Mouse (Mus musculus) bone marrow macrophage, adult 2 months (primary cell): ENCODE measurements at regions not wholly inside any gene's neighbourhood (a gene's known extent, or its start where the extent isn't known, plus 50 kb on each side); places are given as distances from the start of the nearest gene placed in this dataset.

ENCODE experiments used
- H3K27ac ChIP-seq: 2 replicates; pipeline ENCODE4 v1.5.1; 2012; ENCODE audit warnings: low read depth, low read length; ENCODE audit not compliant: insufficient read depth
- H3K4me1 ChIP-seq: 2 replicates; pipeline ENCODE4 v1.6.1; 2012; ENCODE audit warnings: low read length; ENCODE audit not compliant: control insufficient read depth, insufficient read depth
- H3K4me3 ChIP-seq: 2 replicates; pipeline ENCODE4 v1.5.1; 2012; ENCODE audit warnings: mild to moderate bottlenecking, low read length, moderate library complexity; ENCODE audit not compliant: insufficient read depth
- CTCF ChIP-seq: IDR thresholded peaks from 2 replicates; pipeline ENCODE4 v1.5.1; 2012; ENCODE audit warnings: low read depth, mild to moderate bottlenecking, low read length, moderate library complexity
- POLR2A ChIP-seq: IDR thresholded peaks from 2 replicates; pipeline ENCODE4 v1.6.1; 2012; ENCODE audit warnings: mild to moderate bottlenecking, low read depth, low read length, borderline replicate concordance

DNA sequence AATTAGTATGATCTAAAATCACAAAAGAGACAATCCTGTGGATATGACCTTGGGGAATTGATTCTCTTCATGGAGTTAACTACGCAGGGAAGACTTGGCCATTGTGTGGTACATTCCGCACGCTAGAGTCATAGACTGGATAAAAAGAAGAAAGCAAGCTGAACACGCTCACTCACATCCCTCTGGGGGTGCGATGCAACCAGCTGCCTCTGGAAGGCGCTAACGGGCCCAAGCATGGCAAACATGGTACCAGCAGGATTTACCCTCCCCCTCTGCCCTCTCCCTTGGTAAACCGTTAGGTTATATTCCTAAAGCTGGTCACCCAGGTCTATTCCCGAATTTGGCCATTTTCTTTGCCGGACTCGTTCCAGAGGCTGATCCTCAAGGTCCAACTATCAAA lies 102.2 kb upstream of the Dazl start:
- TF ChIP-seq CTCF (no peak), POLR2A (no peak)
- Histone ChIP-seq H3K27ac (no peak overlapping the region), H3K4me1 (no peaks in the 10 kb centered on the region), H3K4me3 (no peak overlapping the region)

DNA sequence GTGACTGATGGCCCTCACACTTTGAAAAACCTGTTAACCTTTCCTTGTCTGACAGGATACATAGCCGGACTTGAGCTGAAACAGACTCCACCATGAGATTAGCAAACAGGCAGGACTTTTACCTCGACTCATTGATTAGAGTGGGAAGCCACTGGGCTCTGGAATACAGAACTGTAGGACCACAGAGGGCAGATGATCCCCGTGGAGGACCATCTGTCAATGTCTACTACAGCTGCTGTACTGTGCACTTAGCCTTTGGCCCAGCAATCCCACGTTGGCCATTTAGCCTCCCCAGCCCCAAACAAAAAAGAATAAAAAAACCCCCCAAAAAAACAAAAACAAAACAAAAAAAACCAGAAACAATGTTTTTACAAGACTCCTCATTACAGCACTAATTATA lies 103.9 kb upstream of the Dazl start:
- H3K4me1 ChIP-seq: no peaks in the 10 kb centered on the region
- TF ChIP-seq POLR2A: no peak
- TF ChIP-seq CTCF: no peak
- no peak overlapping the region for H3K4me3 ChIP-seq
- H3K27ac ChIP-seq: no peak overlapping the region

DNA sequence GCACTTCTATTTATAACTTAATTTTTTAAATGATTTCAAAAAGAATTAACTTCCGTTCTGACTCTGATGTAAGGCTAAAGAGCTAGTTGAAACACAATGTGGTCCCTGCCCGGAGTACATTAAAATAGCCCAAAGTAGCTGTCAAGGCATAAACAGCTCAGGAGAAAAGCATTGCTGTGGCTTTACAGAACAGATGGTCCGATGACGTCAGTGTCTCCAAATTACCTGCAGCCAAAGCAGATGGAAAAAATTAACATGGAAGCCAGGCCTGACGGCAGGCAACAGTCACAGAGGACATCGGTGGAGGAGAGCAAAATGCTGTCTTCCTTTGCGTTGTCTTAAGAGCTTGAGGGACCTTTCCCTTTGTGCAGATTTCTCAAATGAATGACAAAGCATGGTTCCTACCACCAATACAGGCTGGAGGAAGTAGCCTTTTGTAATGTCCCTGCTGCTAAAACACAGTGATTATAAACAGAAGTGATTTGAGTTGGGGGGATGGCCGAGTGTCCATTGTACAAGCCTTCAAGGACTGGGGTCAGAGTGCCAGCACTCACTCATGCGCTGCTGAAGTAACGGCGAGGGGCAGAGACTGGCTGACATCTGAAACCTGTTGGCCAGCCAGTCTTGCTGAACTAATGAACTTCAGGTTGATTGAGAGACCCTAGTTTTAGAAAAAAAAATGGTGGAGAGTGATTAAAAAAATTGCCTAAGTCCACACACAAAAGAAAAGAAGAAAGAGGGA lies 101.8 kb upstream of the Plcl2 start:
- Histone ChIP-seq H3K4me3 (no peak overlapping the region), H3K4me1 (peaks cover 12% of the 10 kb centered on the region), H3K27ac (no peak overlapping the region)
- TF ChIP-seq CTCF (no peak), POLR2A (no peak)

DNA sequence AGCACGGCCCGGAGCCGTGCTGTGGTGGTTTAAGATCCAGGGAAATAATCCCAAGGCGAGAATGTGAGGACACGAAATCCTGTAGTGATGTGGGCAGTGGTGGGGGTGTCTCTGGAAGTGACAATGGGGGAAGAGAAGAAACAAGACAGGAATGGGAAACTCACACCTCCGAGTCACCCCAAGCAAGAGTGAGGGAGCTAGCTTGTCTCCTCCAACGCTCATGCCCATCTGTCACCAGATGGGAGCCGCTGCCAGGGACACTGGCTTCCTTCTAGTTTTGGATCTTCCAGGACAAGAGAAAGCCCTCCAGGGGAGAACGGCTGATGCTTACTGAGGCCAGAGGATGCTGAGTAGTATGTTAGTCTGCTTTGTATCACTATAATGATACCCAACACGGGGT lies 100.6 kb upstream of the Plcl2 start:
- Histone ChIP-seq H3K27ac (no peak overlapping the region), H3K4me1 (peaks cover 13% of the 10 kb centered on the region), H3K4me3 (no peak overlapping the region)
- TF ChIP-seq CTCF: no peak
- TF ChIP-seq POLR2A: no peak

DNA sequence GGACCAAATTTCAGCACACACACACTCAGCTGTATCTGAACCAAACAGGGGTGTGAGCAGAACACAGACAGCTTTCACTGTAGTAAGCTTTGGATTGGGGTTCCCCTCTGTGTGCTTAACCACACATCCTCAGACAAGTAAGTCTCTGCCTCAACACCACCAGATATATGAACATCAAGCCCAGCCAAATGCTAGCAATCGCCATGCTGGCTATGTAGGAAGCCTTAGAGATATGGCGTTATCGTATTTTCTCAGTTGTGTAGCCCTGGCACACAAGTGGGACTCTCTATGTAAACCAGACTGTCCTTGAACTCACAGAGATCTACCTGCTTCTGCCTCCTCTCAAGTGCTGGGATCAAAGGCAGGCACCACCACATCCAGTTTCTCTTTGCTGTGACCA lies 99.9 kb upstream of the Plcl2 start:
- peak overlapping the region; percentile 55; the same call in 1 of the 2 replicates for H3K27ac ChIP-seq
- TF ChIP-seq CTCF (no peak), POLR2A (no peak)

DNA sequence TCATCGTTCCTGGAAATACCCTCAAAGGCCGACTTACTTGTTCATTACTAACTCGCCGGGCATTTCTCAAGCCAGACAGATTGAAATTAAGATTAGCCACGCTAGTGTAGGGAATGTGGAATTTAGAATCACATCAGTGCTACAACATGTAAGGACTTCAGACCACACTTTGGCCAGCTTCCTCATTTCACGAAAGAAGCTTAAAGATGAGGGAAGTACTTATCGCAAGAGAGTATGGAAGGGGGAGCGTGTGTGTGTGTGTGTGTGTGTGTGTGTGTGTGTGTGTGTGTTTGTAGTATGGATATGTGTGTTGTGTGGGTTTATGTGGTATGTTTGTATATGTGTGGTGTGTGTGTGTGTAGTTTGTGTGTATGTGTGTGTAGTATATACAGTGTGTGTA lies 99.3 kb upstream of the Plcl2 start:
- TF ChIP-seq POLR2A (no peak), CTCF (no peak)
- no peak overlapping the region for H3K4me3 ChIP-seq
- H3K4me1 ChIP-seq: peaks cover 19% of the 10 kb centered on the region
- peak overlapping the region; percentile 55 for H3K27ac ChIP-seq

More for the DNA sequence above, 99.9 kb upstream of the Plcl2 start:
- H3K4me3 ChIP-seq: no peak overlapping the region
- H3K4me1 ChIP-seq: peaks cover 13% of the 10 kb centered on the region

DNA sequence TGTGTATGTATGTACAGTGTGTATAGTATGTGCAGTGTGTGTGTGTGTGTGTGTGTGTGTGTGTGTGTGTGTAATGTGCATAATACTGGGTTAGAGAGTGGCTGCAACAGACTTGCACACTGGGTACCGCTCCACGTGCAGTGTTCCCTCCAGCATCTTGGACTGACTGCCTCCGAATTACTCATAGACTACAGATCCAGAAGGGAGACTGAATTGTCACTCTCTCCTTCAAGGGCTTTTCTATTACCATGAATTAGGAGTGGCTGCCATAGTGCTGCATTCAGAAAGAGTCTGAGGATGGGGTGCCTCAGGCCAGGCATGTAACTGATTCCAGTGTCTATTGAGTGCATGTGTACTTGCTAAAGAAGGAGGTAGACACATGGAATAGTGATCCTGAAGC lies 98.9 kb upstream of the Plcl2 start:
- Histone ChIP-seq H3K4me1 (peaks cover 21% of the 10 kb centered on the region), H3K4me3 (no peak overlapping the region), H3K27ac (no peak overlapping the region)
- TF ChIP-seq CTCF: no peak
- TF ChIP-seq POLR2A: no peak

DNA sequence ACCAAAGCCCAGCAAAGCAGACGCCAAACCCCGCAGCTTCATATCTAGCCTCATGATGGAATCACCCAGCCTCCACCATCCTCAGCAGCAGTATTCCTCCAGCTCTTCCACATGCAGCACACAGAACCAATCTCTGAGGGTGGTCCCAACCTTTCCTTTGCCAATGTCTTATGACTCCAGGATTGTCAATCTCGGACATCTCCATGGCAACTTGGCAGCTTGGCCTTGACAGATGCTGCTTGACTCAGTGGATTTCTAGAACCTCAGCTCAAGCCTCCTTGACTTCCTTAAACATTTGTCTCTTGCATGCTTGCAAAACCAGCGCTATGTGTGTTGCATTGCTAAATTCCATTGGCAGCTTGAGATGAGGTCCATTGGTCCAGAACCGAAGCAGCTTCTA lies 96.8 kb upstream of the Plcl2 start:
- H3K4me1 ChIP-seq: peaks cover 26% of the 10 kb centered on the region
- H3K27ac ChIP-seq: no peak overlapping the region
- no peak overlapping the region for H3K4me3 ChIP-seq
- TF ChIP-seq POLR2A (no peak), CTCF (no peak)

DNA sequence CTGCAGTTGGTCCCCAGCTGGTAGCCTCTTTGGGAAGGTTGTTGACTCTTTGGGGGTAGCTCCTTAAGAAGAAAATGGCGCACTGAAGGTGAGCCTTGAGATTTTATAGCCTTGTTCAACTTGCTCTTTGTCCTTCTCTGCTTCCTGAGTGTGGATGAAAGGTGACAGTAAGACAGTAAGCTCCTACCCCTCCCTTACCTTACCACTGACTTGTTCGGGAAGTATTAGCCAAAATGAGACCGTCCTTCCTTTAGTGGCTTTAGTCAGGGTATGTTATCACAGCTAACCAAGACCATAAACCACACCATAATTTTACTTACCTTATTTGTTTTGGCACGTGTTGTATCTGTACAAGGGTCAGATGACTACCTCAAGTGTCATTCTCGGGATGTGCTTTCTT lies 95.3 kb upstream of the Plcl2 start:
- H3K27ac ChIP-seq: no peak overlapping the region
- no peak for TF ChIP-seq POLR2A
- TF ChIP-seq CTCF: no peak
- peaks cover 26% of the 10 kb centered on the region for H3K4me1 ChIP-seq
- H3K4me3 ChIP-seq: no peak overlapping the region

DNA sequence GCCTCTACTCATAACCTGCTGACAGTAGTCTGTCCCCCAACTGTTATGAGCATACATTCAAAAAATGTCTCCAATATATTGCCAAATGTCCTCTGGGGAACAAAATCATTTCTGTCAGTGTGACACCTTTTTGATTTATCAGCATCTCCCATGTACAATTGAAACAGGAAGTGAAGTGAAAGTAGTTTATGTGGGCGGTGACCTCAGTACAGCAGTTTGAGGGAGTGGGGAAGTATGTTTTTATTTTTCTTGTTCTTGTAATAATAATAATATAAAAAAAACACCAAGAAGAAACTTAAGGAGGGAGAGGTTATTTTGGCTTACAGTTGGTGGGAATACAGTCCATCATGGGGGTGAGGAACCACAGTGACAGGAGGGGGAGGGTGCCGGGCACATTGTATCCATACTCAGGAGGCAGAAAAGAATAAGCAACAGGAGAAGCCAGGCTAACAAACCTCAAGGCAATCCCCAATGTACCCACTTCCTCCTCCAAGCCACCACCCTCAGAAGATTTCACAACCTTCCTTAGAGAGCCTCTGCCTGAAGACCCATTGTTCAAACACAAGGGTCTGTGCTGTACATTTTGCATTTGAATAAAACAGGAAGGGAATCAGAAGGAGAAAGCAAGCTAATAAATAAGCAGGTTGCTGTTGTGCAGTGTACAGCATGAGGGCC lies 93.7 kb upstream of the Plcl2 start:
- Histone ChIP-seq H3K4me1 (peaks cover 16% of the 10 kb centered on the region), H3K4me3 (peak overlapping the region; percentile 6; the same call in 1 of the 2 replicates), H3K27ac (peak overlapping the region; percentile 93)
- no peak for TF ChIP-seq POLR2A
- TF ChIP-seq CTCF: no peak
